Mouse (Mus musculus) retina, postnatal 7 days (tissue): Measurements from ENCODE around the gene Timm23.
"Not testable (repeated sequence)": the region's sequence is repeated elsewhere in the genome, so short reads cannot be mapped to it uniquely, and the experiment has no call there.

Source experiments
- DNase-seq: peaks from one replicate; pipeline ENCODE4 v3.0.0-alpha.2; 2012; ENCODE audit warnings: low read depth, low spot score

Timm23 gene

DNA sequence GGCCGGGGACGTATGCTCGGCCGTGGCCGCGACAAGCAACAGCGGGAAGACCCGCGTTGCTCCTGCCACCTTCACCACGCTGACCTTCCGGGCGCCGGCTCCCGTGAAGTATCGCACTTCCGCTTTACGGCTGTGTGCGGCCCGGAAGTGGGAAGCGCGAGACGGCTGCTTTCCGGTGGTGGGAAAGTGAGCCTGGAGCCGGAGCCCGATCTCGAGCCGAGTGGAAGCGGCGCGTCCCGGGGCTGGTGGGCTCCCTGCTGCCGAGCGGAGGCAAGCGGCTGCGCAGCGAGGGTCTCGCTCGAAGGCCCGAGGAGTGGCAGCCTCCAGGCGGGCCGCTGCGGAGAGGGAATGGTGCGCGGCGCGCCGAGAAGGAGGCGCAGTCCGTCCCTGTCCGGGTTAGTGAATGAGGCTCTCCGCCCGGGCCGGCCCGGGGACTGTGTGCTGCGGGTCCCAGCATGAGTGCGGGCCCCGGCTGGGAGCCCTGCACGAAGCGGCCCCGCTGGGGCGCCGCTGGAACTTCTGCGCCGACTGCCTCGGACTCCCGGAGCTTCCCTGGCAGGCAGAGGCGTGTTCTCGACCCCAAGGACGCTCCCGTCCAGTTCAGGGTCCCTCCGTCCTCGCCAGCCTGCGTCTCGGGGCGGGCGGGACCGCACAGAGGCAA, at the start of gene Timm23, which contains the start of gene Parg:
Gene Timm23 (minus strand): TSS at position 108 of the 661 bp plus-strand sequence.
Gene Parg (plus strand): TSS at position 159 of the 661 bp plus-strand sequence.
- DNase-seq, result peak; percentile 81

DNA sequence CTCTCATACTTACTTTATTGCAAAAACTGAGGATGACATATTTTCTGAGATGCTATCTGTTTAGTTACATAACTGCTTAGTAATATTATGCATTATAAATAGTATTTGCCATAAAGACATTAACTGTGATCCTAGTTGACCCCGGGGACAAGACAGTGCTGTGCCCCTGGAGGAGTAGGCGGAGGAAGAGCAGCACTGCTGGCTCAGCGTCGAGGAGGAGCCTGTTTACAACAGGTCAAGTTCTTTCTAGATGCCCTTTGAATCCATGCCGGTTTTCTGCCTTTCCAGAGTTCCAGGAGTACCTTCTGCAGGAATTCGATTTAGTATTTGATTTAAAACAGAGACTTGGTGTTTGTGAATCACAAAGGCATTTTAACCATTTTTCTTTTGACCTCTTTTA, 47.9 kb upstream of the Timm23 start:
- DNase-seq, result no peak

DNA sequence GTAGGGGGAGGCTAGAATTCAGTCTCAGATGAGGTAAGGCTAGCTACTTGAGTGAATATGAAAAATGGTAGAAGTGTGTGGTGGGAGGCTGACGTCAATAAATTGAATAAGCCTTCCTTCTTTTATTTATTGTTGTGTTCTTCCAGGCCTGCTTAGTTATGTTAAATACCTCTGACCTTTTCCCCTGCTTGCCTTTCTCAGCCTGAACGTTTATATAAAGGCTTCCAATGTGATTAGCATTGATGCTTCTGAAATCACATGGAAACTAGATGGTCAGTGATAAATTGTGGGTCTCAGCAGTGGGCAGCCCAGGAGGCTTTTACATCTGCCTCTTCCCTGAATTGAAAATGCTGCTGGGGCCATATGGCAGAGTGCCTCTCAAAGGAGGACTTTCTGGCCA, 44.3 kb upstream of the Timm23 start:
- DNase-seq, result no peak

- no peak for DNase-seq
These were observed 40.7 kb upstream of the Timm23 start for GRCm38 (mm10) chr14:32242401-32242800.

- DNase-seq, result peak; percentile 46
These were observed 27.3 kb upstream of the Timm23 start for GRCm38 (mm10) chr14:32228996-32229395.

- DNase-seq, result no peak
These were observed 24.9 kb upstream of the Timm23 start for GRCm38 (mm10) chr14:32226601-32227000.

- DNase-seq, result no peak
These were observed 344 bp downstream of the Timm23 start for GRCm38 (mm10) chr14:32201354-32201753.

GRCm38 (mm10) chr14:32193557-32193956, 8.1 kb downstream of the Timm23 start:
- DNase-seq, result not testable (repeated sequence)

DNA sequence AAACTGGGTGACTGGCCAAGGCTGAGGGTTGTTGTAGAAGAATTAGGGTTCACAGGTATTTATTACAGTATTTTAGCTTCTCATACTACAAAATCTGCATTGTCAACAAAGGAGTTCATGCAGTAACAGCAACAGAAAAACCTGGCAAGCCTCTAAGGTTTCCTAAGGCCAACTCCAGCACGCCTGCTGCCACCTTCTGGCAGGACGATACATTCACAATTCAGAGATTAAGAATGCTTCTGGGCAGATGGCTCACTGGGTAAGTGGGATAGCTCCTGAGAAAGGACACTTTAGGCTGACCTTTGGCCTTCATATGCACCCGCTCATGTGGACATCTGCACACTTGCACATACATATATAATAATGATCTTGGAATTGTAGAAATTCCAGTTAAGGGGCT, 9.3 kb downstream of the Timm23 start:
- DNase-seq, result peak; percentile 44

DNA sequence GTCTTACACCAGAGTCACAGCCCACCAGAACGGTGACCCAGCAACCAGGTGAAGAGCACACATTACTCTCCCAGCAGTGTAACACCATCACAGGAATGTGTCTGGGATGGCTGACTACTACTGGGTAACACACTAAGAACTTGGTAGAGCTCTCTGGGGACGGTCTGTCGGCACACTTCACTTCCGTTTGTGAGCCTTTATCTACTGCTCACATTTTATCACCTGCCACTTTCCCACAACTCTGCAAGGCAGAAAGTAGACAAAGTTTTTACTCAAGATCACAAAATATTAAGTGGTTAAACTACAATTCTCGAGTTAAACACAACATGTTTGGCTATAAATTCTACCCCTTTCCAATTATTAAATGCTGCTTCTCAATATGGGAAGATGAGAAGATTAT, 9.8 kb downstream of the Timm23 start:
- DNase-seq, result no peak

GRCm38 (mm10) chr14:32190627-32191391, 10.9 kb downstream of the Timm23 start:
- DNase-seq, result no peak

DNA sequence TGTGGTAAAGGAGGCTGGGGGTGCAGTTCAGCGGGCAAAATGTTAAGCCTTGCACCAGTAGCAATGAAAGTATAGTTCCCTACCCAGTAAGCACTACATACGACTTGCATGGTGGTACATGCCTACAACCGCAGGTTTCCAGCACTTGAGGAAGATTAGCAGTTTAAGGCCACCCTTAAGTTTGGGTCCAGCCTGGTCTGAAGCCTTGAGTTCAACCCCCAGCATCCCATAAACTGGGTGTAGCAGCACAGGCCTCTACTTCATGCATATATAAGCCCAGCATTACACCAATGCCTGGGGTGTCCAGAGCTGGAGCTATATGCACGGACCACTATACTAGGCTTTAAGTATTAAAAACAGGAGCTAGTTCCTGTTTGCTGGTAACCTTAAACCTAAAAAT, 17.9 kb downstream of the Timm23 start:
- no peak for DNase-seq

DNA sequence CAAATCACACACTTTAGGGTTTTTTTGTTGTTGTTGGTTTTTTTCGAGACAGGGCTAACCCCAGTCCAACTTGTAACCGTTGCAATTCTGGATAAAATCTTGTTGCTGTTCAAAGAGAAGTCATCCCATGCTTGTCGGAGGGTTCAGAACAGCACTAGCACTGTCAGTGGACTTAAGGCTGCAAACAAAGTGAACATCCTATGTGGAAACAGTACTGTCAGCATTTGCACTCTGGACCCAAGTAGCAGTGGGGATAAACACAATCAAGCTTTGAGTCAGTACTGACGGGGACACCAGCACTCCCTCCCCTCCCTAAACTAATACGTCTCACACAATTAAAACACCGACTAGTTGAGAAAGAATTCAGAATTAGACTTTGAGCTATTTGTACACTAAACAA, 20.8 kb downstream of the Timm23 start:
- no peak for DNase-seq

GRCm38 (mm10) chr14:32179393-32180195, 22.1 kb downstream of the Timm23 start:
- DNase-seq, result no peak

GRCm38 (mm10) chr14:32176590-32176989, 25.1 kb downstream of the Timm23 start:
- not testable (repeated sequence) for DNase-seq

GRCm38 (mm10) chr14:32175310-32175709, 26.4 kb downstream of the Timm23 start:
- DNase-seq, result no peak

DNA sequence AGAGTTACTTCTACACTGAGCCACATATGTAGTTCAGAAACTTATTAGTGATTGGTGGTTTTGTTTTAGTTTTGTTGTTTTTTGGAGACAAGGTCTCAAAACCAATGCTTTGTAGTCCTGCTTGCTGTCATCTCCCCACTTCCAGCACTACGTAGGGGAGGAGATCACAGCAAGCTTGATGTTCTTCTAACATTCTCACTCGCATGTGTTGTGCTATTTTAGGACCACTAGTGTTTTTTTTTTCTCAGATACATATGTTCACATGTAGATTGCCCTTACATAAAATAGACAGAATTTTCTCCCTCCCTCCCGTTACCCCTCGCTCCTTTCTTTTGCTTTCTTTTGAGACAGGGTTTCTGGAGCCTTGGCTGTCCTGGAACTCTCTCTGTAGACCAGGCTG, 31.6 kb downstream of the Timm23 start:
- no peak for DNase-seq

- no peak for DNase-seq
These were observed 33.0 kb downstream of the Timm23 start for GRCm38 (mm10) chr14:32168653-32169231.

DNA sequence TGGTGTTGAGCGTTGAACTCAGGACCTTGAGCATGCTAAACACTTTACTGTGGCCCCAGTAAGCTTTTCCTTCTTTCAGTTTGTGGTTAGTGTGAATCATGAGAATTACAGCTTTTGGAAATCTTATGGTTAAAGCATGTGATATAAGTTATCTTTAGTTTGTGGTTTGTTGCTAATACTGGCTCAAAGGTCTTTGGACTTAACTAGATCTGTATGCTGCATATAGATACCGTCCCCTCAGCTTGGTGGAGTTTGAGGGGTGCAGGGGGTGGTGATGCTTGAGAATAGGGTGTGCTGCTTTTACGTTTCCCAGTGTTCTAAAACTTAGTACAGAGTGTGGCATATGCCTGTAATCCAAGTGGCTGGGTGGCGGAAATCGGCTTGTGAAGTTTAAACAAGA, 34.4 kb downstream of the Timm23 start:
- DNase-seq, result no peak

DNA sequence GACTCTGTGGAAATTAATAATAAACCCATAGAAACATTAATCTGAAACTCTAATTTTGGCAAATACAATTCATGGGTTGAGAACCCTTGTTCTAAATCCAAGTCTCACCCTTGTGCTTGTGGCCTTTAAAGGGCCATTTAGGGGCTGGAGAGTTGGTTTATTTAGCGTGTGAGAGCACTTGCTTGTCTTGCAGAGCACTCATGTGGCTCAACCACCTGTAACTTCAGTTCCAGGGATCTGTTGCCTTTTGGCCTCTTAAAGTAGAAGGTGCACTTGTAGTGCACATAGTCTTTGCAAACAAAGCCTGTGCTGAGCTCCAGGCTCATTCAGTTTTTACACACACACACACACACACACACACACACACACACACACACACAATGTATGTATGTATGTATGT, 34.9 kb downstream of the Timm23 start:
- DNase-seq, result no peak

DNA sequence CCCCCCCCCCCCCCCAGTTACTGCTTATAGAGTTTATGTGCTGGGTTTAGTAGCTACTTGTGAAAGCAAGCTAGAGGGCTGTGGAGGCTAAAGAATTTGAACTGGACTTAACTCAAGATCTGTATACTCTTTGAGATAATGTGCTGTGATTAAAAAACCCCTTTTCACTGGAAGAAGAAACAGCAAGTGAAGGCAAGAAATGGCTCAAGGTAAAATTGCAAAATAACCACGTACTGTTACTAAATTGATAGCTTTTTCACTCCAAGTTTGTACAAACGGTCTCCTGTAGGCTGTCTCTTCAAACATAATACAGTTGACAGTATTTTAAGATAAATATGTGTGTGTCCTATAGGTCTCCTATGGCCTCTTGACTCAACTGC, 35.6 kb downstream of the Timm23 start:
- DNase-seq, result no peak
